Mouse (Mus musculus) activated CD4-positive, CD25-positive, alpha-beta regulatory T cell, adult 9 weeks (primary cell): ENCODE results near the gene Nsmf. TPM values are rescaled to one million over a fixed set of nuclear protein-coding genes. Genes with fewer than 3 reads are reported as not detected.

Experiments used
- polyA plus RNA-seq: library from polyadenylated mRNA; unstranded; fragments of 100-300 nt; shearing (Covaris generic); gene quantifications from one replicate; pipeline ENCODE4 v1.2.1, GENCODE M21; 2017

Nsmf gene
- 30.6 TPM for polyA plus RNA-seq

DNA sequence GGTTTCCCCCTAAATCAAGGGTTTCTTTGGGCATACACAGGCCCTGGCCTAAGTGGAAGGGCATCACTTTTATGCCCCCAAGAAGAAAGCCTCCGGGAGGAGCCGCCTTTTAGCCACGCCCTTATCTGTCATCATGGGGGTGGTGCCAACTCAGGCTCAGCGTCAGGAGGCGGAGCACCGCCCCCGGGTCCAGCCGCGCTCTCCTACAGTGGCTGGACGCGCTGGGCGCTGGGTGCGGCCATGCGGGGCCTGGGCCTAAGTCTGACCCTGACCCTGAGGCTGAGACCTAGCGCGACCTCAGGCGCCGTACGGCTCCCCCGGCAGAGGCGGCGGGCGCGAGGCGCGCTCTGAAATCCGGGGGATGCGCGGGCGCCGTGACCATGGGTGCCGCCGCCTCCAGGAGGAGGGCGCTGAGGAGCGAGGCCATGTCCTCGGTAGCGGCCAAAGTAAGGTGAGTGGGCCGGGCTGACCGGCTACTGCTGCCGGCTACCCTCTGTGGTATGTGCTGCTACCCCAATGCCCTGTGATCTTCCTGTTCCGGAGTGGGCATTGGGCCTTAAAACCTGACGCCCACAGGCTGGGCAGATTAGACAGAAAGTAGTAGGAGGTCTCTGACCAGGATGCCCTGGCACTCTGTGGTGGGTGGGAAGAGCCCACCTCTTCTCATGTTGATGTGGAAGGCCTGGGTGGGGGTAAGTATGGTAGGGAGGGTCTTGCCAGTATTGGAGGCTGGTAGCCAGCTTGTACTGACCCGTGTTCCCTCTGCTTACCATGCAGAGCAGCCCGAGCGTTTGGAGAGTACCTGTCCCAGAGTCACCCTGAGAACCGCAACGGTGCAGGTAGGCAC is at the start of gene Nsmf:
TSS of gene Nsmf (plus strand) at position 135 of the 847 bp plus-strand sequence.

DNA sequence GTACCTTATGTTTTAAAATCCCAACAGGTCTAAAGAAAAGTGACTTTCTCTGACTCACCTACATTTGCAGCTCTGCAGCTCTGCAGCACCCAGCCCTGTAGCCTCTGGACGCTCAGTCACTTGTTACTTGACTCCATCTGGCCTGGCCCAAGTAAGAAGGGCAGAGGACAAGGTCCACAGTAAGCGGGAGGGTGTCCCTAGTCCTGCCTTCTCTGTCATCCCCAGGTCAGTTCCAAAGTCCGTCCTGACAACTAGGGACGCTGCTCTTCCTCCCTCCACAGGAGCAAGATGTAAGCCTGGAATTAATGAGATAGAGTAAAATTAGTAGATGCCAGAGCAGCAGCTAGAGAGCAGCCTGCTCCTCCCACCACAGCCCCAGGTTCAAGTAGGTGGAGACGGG is 25.9 kb downstream of the Nsmf start, which contains the start of gene Entpd8:
TSS of gene Entpd8 (plus strand) at position 229 of the 400 bp plus-strand sequence.

DNA sequence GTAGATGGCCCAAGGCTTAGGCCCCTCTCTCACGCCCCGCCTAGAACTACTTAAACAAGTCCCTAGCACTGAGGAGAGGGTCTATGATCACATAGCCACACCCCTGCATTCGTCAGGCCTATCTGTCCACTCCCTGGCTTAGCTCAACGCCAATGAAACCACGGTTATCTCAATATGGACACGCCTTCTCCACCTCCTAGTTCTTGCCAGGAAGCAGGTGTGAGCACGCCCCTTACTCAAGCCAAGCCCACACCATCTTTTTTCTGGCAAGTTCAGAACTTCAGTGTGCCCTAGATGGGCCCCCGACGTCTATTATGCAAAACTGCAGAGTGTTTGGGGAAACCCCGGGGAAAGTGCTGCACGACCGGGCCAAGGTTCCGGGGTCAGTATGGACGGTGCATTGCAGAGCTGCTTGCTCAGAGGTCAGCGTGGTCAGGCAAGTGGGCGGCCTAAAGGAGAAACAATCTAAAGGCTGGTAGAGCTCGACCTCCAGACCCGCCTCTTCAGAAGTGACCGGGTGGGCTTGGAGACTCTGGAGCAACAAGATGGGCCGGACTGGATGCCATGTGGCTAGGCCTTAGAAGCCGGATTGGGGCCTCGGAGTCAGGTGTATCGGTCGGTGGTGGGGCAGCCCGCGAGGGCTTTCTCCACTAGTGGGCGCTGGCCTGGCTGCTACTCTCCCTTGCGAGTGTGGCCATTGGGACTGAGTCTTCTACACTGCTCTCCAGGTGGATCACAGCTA is 41.1 kb downstream of the Nsmf start, which contains the start of gene Noxa1:
TSS of gene Noxa1 (minus strand) at position 41 of the 742 bp plus-strand sequence.

Other genes with a start within 250 kb of the Nsmf start
- 54.5 TPM for gene Ehmt1, start 134.7 kb upstream of the Nsmf start, polyA plus RNA-seq
- gene Arrdc1, start 119.1 kb upstream of the Nsmf start, polyA plus RNA-seq: 279 TPM
- gene Zmynd19, start 104.6 kb upstream of the Nsmf start, polyA plus RNA-seq: 0.84 TPM
- gene Dph7, start 92.0 kb upstream of the Nsmf start, polyA plus RNA-seq: 31.2 TPM
- 104 TPM for gene Mrpl41, start 79.3 kb upstream of the Nsmf start, polyA plus RNA-seq
- gene Pnpla7, start 78.3 kb upstream of the Nsmf start, polyA plus RNA-seq: 95.9 TPM
- gene Entpd8, start 25.9 kb downstream of the Nsmf start, polyA plus RNA-seq: 0.48 TPM
- 13.2 TPM for gene Noxa1, start 40.8 kb downstream of the Nsmf start, polyA plus RNA-seq
- gene Nrarp, start 126.4 kb downstream of the Nsmf start, polyA plus RNA-seq: not detected
- gene Tor4a, start 142.5 kb downstream of the Nsmf start, polyA plus RNA-seq: 153 TPM
- 167 TPM for gene Nelfb, start 157.1 kb downstream of the Nsmf start, polyA plus RNA-seq
- not detected for gene Stpg3, start 160.3 kb downstream of the Nsmf start, polyA plus RNA-seq
- gene Fam166a, start 164.4 kb downstream of the Nsmf start, polyA plus RNA-seq: not detected
- 235 TPM for gene Tubb4b, start 170.3 kb downstream of the Nsmf start, polyA plus RNA-seq
- gene Slc34a3, start 180.0 kb downstream of the Nsmf start, polyA plus RNA-seq: not detected
- not detected for gene Rnf224, start 182.4 kb downstream of the Nsmf start, polyA plus RNA-seq
- gene Rnf208, start 187.9 kb downstream of the Nsmf start, polyA plus RNA-seq: not detected
- not detected for gene Cysrt1, start 188.1 kb downstream of the Nsmf start, polyA plus RNA-seq
- gene AL732309.1, start 192.5 kb downstream of the Nsmf start, polyA plus RNA-seq: 10.4 TPM
- gene Tmem203, start 201.1 kb downstream of the Nsmf start, polyA plus RNA-seq: 16.9 TPM
- gene Tprn, start 208.3 kb downstream of the Nsmf start, polyA plus RNA-seq: 3.8 TPM
- gene Ssna1, start 218.1 kb downstream of the Nsmf start, polyA plus RNA-seq: 144 TPM
- 106 TPM for gene Anapc2, start 218.1 kb downstream of the Nsmf start, polyA plus RNA-seq
- gene Tmem210, start 233.8 kb downstream of the Nsmf start, polyA plus RNA-seq: not detected
- not detected for gene Lrrc26, start 235.6 kb downstream of the Nsmf start, polyA plus RNA-seq